Mouse (Mus musculus): ENCODE measurements around the gene Prr29. TPM values are rescaled to one million over a fixed set of nuclear protein-coding genes. Genes with fewer than 3 reads are reported as not detected.
"Not testable (repeated sequence)": the region's sequence is repeated elsewhere in the genome, so short reads cannot be mapped to it uniquely, and the experiment has no call there.

The Prr29 gene
- polyA plus RNA-seq, 1 experiment: not detected

- DNase-seq (ENCODE audit: extremely low spot score in 1 of 2, low spot score in 1 of 2): not testable (repeated sequence)
Observed at GRCm38 (mm10) chr11:106394055-106394454, 28.8 kb downstream of the Prr29 start.

DNA sequence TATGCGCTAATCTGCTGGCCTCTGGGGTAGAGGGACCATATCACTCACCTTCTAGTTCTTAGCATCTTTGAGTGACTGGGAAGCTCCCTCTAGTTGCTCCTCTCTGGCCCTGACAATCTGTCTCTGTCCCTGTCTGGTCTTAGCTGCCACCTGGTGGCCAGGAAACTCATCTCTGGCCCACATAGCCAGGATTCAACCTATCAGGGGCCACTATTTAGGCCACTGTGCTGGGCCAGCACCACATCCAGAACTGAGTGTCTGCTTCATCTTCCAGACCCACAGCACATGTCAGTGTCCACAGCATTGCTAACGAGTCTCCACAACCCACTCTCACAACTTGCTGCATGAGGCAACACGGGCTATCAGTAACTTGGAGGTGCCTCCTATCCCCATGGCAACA lies 32.4 kb downstream of the Prr29 start:
- DNase-seq (ENCODE audit: extremely low spot score in 1 of 2, low spot score in 1 of 2): no peak

DNA sequence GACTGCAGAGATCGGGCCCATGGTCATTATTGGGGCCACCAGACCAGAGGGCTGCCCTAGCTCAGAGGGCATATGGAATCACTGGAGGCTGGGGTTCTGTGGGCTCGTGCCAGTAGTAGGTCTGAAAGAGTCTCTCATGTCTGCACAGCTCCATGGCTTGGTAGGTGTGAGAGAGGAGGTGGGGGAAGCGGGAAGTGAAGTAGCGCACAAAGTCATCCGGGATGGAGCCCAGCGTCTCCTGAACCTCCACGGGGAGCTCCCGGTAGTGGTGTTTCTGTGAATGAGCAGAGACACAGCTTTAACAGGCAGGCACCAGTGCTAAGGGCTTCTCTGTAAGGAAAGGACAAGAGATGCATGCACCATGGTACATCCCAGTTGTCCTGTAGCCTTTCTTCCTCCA lies 33.2 kb downstream of the Prr29 start:
- no peak for DNase-seq (ENCODE audit: extremely low spot score in 1 of 2, low spot score in 1 of 2)

DNA sequence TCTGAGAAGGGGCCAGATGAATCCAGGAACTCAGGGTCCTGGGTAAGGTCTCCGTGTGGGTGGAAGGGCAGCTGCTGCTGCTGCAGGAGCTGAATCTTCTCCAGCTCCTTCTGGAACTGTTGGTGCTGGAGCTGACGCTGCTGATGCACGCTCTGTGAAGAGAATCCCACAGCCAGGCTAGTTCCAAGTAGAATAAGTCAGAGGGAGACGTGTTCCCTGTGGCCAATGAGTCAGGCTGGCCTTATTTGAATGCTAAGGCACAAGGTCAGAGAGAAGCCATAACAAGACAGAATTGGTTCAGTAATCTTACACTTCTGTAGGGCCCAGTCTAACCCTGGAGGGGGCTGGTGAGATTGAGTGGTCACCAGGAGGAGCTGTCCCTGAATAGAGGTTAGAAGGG lies 44.7 kb downstream of the Prr29 start:
- DNase-seq (ENCODE audit: extremely low spot score in 1 of 2, low spot score in 1 of 2): no peak

DNA sequence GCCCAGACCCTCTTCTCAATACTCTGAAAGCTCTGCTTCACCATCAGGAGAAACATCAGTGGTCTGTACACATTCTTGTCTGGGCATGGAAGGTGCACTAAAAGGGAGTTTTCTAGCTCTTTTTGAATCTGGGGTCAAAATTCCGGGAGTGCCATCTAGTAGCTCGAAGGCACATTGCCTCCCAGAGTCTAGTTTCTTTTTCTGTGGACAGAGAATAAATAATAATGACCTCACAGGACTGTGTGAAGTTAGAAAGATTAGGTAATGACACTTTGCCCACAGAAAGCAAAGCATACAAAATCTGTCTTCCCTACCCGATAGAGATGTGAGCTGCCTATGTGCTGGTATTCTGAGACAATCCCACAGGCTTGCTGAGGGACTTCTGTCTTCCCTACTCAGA lies 45.2 kb downstream of the Prr29 start:
- DNase-seq (ENCODE audit: extremely low spot score in 1 of 2, low spot score in 1 of 2): no peak

DNA sequence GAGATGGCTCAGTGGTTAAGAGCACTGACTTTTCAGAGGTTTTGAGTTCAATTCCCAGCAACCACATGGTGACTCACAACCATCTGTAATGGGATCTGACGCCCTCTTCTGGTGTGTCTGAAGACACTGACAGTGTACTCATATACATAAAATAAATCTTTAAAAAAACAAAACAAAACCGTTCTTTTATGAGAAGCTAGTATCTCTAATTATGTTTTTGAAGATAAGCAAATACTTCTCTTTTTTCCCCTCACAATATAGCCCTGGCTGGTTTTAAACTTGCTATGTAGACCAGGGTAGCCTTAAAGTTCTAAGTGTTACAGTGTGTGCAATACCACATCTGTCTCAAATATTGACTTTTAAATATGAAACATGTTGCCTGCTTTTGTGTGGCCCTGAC lies 45.9 kb downstream of the Prr29 start:
- no peak for DNase-seq (ENCODE audit: extremely low spot score in 1 of 2, low spot score in 1 of 2)

DNA sequence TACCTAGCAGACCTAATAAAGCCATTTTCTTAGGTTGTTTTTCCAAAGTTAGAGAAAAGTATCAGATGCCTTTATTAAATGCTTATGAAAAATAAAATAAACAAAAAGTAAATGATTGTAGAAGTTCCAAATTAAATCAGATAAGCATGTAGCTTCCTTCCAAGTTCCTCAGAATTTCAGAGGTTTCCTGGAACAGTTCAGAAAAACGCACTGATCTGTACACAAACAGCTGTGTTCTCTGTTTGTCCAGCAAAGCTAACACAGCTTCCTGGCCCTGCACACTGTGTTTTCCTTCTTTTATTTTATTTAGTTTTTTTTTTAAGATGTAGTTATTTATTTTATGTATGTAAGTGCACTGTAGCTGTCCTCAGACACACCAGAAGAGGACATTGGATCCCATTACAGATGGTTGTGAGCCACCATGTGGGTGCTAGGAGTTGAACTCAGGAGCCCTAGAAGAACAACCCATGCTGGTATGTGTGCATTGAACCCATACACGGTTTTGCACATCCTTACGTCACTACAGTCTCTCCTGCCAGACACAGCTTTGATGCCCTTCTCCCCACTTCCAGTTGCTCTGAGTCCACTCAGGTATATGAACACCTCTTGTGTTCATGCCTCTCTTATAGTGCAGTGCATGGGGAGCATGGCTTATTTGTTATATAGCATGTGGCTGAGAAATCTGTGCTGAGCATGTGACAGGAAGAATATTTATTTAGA lies 47.5 kb downstream of the Prr29 start:
- DNase-seq (ENCODE audit: extremely low spot score in 1 of 2, low spot score in 1 of 2): no peak

DNA sequence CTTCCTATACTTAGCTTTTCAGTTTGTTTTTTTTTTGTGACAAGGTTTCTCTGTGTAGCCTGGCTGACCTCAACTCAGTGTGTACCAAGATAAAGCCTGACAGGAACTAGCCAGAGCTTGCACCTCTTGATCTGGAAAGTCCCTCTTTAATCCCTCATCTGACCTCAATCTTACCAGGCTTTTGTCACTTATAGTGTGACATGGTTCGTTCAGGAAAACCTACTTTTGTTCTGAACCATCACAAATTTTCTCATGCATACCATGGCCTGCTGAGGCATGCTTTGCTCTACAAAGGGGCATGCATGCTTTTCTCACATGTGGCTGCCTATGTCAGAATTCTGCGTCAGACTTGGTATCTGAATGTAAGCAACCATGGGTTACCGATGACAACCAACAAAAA lies 51.1 kb downstream of the Prr29 start:
- DNase-seq (ENCODE audit: extremely low spot score in 1 of 2, low spot score in 1 of 2): no peak

- no peak for DNase-seq (ENCODE audit: extremely low spot score in 1 of 2, low spot score in 1 of 2)
Observed at GRCm38 (mm10) chr11:106417860-106418259, 52.6 kb downstream of the Prr29 start.

- DNase-seq (ENCODE audit: extremely low spot score in 1 of 2, low spot score in 1 of 2): peak; percentile 50 to 93
Observed at GRCm38 (mm10) chr11:106418622-106419196, 53.4 kb downstream of the Prr29 start.

GRCm38 (mm10) chr11:106419262-106420102 lies 54.2 kb downstream of the Prr29 start:
- peak in 1 of 2 experiments; percentile 6 for DNase-seq (ENCODE audit: extremely low spot score in 1 of 2, low spot score in 1 of 2)

DNA sequence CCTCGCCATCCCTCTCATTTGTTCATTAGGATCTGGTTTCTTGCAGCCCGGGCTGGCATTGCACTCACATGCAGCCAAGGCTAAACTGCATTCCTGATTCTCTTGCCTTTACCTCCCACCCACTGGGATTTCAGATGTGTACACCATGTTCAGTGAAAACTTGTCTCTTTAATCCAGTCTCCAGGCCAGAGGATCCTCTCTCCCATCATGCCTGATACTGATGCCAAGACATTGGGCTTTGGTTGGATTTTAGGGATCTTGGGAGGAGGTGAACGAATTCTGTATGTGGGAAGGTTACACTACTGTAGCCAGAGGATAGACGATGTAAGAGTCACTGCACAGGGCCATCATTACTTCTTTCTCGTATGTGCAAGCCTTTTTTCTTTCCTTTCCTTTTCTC lies 59.9 kb downstream of the Prr29 start:
- no peak for DNase-seq (ENCODE audit: extremely low spot score in 1 of 2, low spot score in 1 of 2)

DNA sequence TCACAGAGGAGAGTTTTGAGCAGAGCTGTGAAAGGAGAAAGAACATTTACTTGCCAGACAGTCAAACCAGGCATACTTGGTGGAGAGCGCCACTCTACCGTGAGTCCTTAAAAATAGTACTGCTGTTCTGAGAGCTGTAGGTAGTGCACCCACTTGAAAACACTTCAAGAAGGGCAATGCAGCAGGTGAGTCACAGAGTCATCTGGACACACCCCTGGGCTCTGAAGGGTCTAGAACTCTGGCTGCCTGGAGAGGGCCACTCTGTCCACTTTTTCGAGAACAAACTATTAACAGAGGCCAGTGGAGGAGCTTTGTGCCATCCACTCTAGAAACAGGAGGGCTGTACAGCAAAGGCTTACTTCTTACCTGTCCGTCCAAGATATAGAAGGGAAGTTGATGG lies 61.2 kb downstream of the Prr29 start:
- DNase-seq (ENCODE audit: extremely low spot score in 1 of 2, low spot score in 1 of 2): no peak

Other genes with a start within 250 kb of the Prr29 start
- not detected in 2 replicates for gene Gm10840, start 204.6 kb upstream of the Prr29 start, polyA plus RNA-seq (2012; rRNA removed)
- 154 and 168 TPM in 2 replicates for gene Limd2, start 204.6 kb upstream of the Prr29 start, polyA plus RNA-seq (2012; rRNA removed)
- gene Strada, start 163.3 kb upstream of the Prr29 start, polyA plus RNA-seq (2012; rRNA removed): 78.7 and 79.8 TPM in 2 replicates
- 73.6 and 86.2 TPM in 2 replicates for gene Ccdc47, start 149.1 kb upstream of the Prr29 start, polyA plus RNA-seq (2012; rRNA removed)
- 44.5 and 49.9 TPM in 2 replicates for gene Ddx42, start 148.5 kb upstream of the Prr29 start, polyA plus RNA-seq (2012; rRNA removed)
- gene Ftsj3, start 109.4 kb upstream of the Prr29 start, polyA plus RNA-seq (2012; rRNA removed): 23.7 and 28.1 TPM in 2 replicates
- 229 and 247 TPM in 2 replicates for gene Psmc5, start 109.3 kb upstream of the Prr29 start, polyA plus RNA-seq (2012; rRNA removed)
- gene Smarcd2, start 92.5 kb upstream of the Prr29 start, polyA plus RNA-seq (2012; rRNA removed): 32.1 and 33.5 TPM in 2 replicates
- 0.23 and 0.28 TPM in 2 replicates for gene Tcam1, start 88.8 kb upstream of the Prr29 start, polyA plus RNA-seq (2012; rRNA removed)
- gene Gh, start 63.6 kb upstream of the Prr29 start, polyA plus RNA-seq (2012; rRNA removed): 2.1 TPM in 1 of 2 replicates, not detected in the other
- 0.50 and 0.86 TPM in 2 replicates for gene Cd79b, start 50.7 kb upstream of the Prr29 start, polyA plus RNA-seq (2012; rRNA removed)
- gene Scn4a, start 12.2 kb upstream of the Prr29 start, polyA plus RNA-seq (2012; rRNA removed): 0.04 and 0.29 TPM in 2 replicates
- gene Icam2, start 22.6 kb downstream of the Prr29 start, polyA plus RNA-seq (2012; rRNA removed): 7.6 and 9.4 TPM in 2 replicates
- gene Ern1, start 122.4 kb downstream of the Prr29 start, polyA plus RNA-seq (2012; rRNA removed): 7.2 and 7.7 TPM in 2 replicates
- 57.7 and 59.8 TPM in 2 replicates for gene Tex2, start 248.0 kb downstream of the Prr29 start, polyA plus RNA-seq (2012; rRNA removed)

Measured in frontal cortex, adult 2 months (tissue).